Mouse (Mus musculus) mouse trophoblast stem cell (cell line): ENCODE data around the gene Sbds.
"Not testable (repeated sequence)": the region's sequence is repeated elsewhere in the genome, so short reads cannot be mapped to it uniquely, and the experiment has no call there.

Experiments
- in situ Hi-C, 2 experiments: fragments of 300-500 bp; cut with MseI, MboI; formaldehyde crosslinking; loops; 2 replicates in 1 of 2; 3 replicates in 1 of 2; pipeline ENCODE4 v1.15.1; 2025

Gene Sbds

GRCm38 (mm10) chr5:130256678-130257271, 1.4 kb upstream of the Sbds start:
- in situ Hi-C loops, result no loop called here

- in situ Hi-C loops, result not testable (repeated sequence)
These were observed 632 bp upstream of the Sbds start for GRCm38 (mm10) chr5:130255799-130256525.

GRCm38 (mm10) chr5:130254164-130255016, 940 bp downstream of the Sbds start:
- in situ Hi-C loops, result no loop called here

- in situ Hi-C loops, result no loop called here
These were observed 7.5 kb downstream of the Sbds start for GRCm38 (mm10) chr5:130247823-130248222.

- in situ Hi-C loops, result no loop called here
These were observed 13.9 kb downstream of the Sbds start for GRCm38 (mm10) chr5:130241426-130241825.

GRCm38 (mm10) chr5:130239856-130240255, 15.5 kb downstream of the Sbds start:
- in situ Hi-C loops, result no loop called here

GRCm38 (mm10) chr5:130239236-130239635, 16.1 kb downstream of the Sbds start:
- in situ Hi-C loops, result no loop called here

- in situ Hi-C loops, result no loop called here
These were observed 19.0 kb downstream of the Sbds start for GRCm38 (mm10) chr5:130236302-130236701.

- in situ Hi-C loops, result no loop called here
These were observed 27.2 kb downstream of the Sbds start for GRCm38 (mm10) chr5:130228120-130228519.

- in situ Hi-C loops, result no loop called here
These were observed 28.5 kb downstream of the Sbds start for GRCm38 (mm10) chr5:130226790-130227189.

- in situ Hi-C loops, result no loop called here
These were observed 33.0 kb downstream of the Sbds start for GRCm38 (mm10) chr5:130222146-130223004.

- in situ Hi-C loops, result no loop called here
These were observed 33.6 kb downstream of the Sbds start for GRCm38 (mm10) chr5:130221760-130222145.

GRCm38 (mm10) chr5:130221316-130221715, 34.0 kb downstream of the Sbds start:
- in situ Hi-C loops, result no loop called here

- in situ Hi-C loops, result no loop called here
These were observed 37.0 kb downstream of the Sbds start for GRCm38 (mm10) chr5:130218336-130218735.

GRCm38 (mm10) chr5:130217406-130217805, 37.9 kb downstream of the Sbds start:
- in situ Hi-C loops, result no loop called here

- in situ Hi-C loops, result no loop called here
These were observed 38.5 kb downstream of the Sbds start, which contains the start of gene Tmem248 for GRCm38 (mm10) chr5:130216781-130217180. TSS of gene Tmem248 (plus strand) at chr5:130217081.

- in situ Hi-C loops, result no loop called here
These were observed 42.4 kb downstream of the Sbds start for GRCm38 (mm10) chr5:130212956-130213355.

GRCm38 (mm10) chr5:130207299-130207698, 48.0 kb downstream of the Sbds start:
- in situ Hi-C loops, result no loop called here

GRCm38 (mm10) chr5:130205441-130206023, 49.8 kb downstream of the Sbds start:
- in situ Hi-C loops, result no loop called here

GRCm38 (mm10) chr5:130204560-130204959, 50.8 kb downstream of the Sbds start:
- in situ Hi-C loops, result no loop called here

- in situ Hi-C loops, result no loop called here
These were observed 51.4 kb downstream of the Sbds start for GRCm38 (mm10) chr5:130203948-130204347.
